Mouse (Mus musculus) neutrophil, adult 5-6 weeks (primary cell): ENCODE results near the gene Olfr690. TPM values are rescaled to one million over a fixed set of nuclear protein-coding genes. Genes with fewer than 3 reads are reported as not detected.

Experiments
- total RNA-seq: library from RNA; stranded (forward); fragments of 200-1000 nt; gene quantifications from 2 replicates; pipeline ENCODE4 v1.2.3, GENCODE M21; 2017

Gene Olfr690
- total RNA-seq, 1 experiment from 2014 or later, result 0.70 TPM

Other genes starting within 250 kb of the Olfr690 start
- gene Olfr680-ps1, start 241.3 kb downstream of the Olfr690 start, total RNA-seq, result not detected in 2 replicates
- gene Olfr681, start 217.3 kb downstream of the Olfr690 start, total RNA-seq, result not detected in 2 replicates
- not detected in 2 replicates for gene Olfr683, start 187.1 kb downstream of the Olfr690 start, total RNA-seq
- gene Olfr684, start 170.5 kb downstream of the Olfr690 start, total RNA-seq, result 0.25 TPM in 1 of 2 replicates, not detected in the other
- gene Olfr685, start 148.1 kb downstream of the Olfr690 start, total RNA-seq, result not detected in 2 replicates
- gene Olfr686, start 126.6 kb downstream of the Olfr690 start, total RNA-seq, result not detected in 2 replicates
- gene Olfr688, start 46.0 kb downstream of the Olfr690 start, total RNA-seq, result not detected in 2 replicates
- not detected in 2 replicates for gene Olfr689, start 22.9 kb downstream of the Olfr690 start, total RNA-seq
- gene Olfr691, start 8.2 kb upstream of the Olfr690 start, total RNA-seq, result 0.37 and 1.0 TPM in 2 replicates
- gene Olfr692, start 34.1 kb upstream of the Olfr690 start, total RNA-seq, result not detected in 2 replicates
- 1.2 TPM in 1 of 2 replicates, not detected in the other for gene Gm5901, start 40.9 kb upstream of the Olfr690 start, total RNA-seq
- gene Fam160a2, start 66.0 kb upstream of the Olfr690 start, total RNA-seq, result 57.8 and 59.1 TPM in 2 replicates
- gene Cnga4, start 70.5 kb upstream of the Olfr690 start, total RNA-seq, result not detected in 2 replicates
- not detected in 2 replicates for gene Cckbr, start 91.6 kb upstream of the Olfr690 start, total RNA-seq
- not detected in 2 replicates for gene Cavin3, start 148.2 kb upstream of the Olfr690 start, total RNA-seq
- gene Smpd1, start 220.3 kb upstream of the Olfr690 start, total RNA-seq, result 19.6 and 26.4 TPM in 2 replicates
- gene Apbb1, start 247.5 kb upstream of the Olfr690 start, total RNA-seq, result 1.8 and 5.6 TPM in 2 replicates